Mouse (Mus musculus) E14TG2a.4 (cell line): ENCODE measurements at regions not wholly inside any gene's neighbourhood (a gene's known extent, or its start where the extent isn't known, plus 50 kb on each side); places are given as distances from the start of the nearest gene placed in this dataset.

Source experiments
- CTCF ChIP-seq: conservative IDR thresholded peaks from 2 replicates; pipeline ENCODE4 v1.5.1; 2014; ENCODE audit warnings: low read length
- POU5F1 ChIP-seq: IDR thresholded peaks from 2 replicates; pipeline ENCODE4 v1.6.1; 2014; ENCODE audit warnings: low read length, borderline replicate concordance

- TF ChIP-seq CTCF (no peak), POU5F1 (no peak)
Measured at GRCm38 (mm10) chr9:27477079-27477687, 80.6 kb downstream of the Spata19 start.
